Mouse (Mus musculus) adrenal gland, postnatal 36 days (tissue): ENCODE results near the gene Ttyh2. TPM values are rescaled to one million over a fixed set of nuclear protein-coding genes. Genes with fewer than 3 reads are reported as not detected.

Experiments
- DNase-seq, 2 experiments: peaks; one replicate each; pipeline ENCODE4 v3.0.0; 2021; ENCODE audit warnings: mixed read lengths in 1 of 2
- total RNA-seq, 2 experiments: library from RNA; stranded (reverse); gene quantifications; 2 replicates each; pipeline ENCODE4 v1.2.3; 2021

The Ttyh2 gene
- total RNA-seq, 2 experiments from 2014 or later: 64.3 to 124 TPM

DNA sequence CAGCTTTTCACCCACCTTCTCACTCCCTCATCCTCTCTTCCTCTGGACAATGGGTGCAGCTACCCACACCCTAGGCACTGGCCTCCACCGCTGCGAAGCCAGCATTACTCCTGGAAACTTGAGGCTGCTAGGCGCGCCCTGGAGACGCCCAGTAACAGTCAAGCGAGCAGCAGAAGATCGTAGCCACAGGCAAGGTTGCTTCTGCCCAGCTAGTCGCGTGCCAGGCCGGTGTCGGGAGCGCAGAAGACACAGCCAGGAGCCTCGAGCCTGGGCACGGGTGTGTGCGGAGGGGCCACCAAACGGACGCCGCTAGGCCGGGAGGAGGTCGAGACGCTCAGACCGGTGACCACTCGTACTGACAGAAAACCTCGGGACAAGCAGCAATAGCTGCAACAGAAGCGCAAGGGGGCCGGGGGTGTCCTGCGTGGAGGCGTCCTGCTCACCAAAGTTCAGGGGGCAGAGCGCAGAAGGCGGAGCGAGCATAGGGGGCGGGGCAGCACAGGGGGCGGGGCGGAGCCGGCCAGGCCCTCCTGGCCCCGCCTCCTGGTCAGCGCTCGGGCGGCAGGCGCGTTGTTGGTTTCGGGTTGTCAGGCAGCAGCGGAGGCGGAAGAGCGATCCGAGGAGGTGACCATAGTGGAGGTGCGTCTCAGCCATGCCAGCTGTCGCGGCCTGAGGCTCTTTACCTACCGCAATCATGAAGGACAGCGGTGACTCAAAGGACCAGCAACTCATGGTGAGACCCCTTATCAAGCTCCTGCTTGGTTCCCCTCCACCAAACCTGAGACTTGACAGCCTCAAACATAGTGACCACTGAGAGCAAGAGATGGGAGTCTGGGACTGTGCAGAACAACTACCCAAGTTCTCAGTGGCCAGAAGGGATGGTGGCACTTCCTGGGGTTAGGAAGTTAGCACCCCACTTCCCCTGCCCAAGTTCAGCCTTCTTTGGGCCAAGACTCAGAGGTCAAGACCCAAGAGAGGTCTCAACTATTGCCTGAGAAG, 89.9 kb downstream of the Ttyh2 start, which contains the start of gene Kif19a:
Kif19a (plus strand) TSS at position 569 of the 999 bp plus-strand sequence.
- DNase-seq: peak; percentile 82 to 87

- no peak for DNase-seq
Measured at GRCm38 (mm10) chr11:114769911-114770310, 94.7 kb downstream of the Ttyh2 start.

Other genes with a start within 250 kb of the Ttyh2 start
- 1,000 to 10,000 TPM; 1,120 to 1,187 TPM for gene Rpl38, start 6.9 kb upstream of the Ttyh2 start, total RNA-seq
- gene Dnaic2, start 52.0 kb downstream of the Ttyh2 start, total RNA-seq: under 1 TPM; 0.23 to 0.36 TPM
- gene Kif19a, start 90.0 kb downstream of the Ttyh2 start, total RNA-seq: under 1 TPM; 0.63 TPM
- not detected for gene Btbd17, start 120.5 kb downstream of the Ttyh2 start, total RNA-seq
- not detected for gene Gpr142, start 123.5 kb downstream of the Ttyh2 start, total RNA-seq
- gene Gprc5c, start 175.7 kb downstream of the Ttyh2 start, total RNA-seq: 1 to 10 TPM; 6.9 to 8.8 TPM
- gene Cd300a, start 214.6 kb downstream of the Ttyh2 start, total RNA-seq: 1 to 10 TPM; 1.4 to 2.4 TPM